Mouse (Mus musculus) liver, adult 2 months (tissue): Measurements from ENCODE around the gene Zfand4.

ENCODE experiments used
- CTCF ChIP-seq: fragments of 200-500 bp; IDR thresholded peaks from 2 replicates; pipeline ENCODE4 v1.5.1; 2011; ENCODE audit warnings: low read depth, low read length, control low read depth
- POLR2A ChIP-seq: fragments of 200-500 bp; IDR thresholded peaks from 2 replicates; pipeline ENCODE4 v1.6.1; 2011; ENCODE audit warnings: low read length, control low read depth; ENCODE audit not compliant: insufficient read depth; ENCODE audit errors: extremely low read depth

DNA sequence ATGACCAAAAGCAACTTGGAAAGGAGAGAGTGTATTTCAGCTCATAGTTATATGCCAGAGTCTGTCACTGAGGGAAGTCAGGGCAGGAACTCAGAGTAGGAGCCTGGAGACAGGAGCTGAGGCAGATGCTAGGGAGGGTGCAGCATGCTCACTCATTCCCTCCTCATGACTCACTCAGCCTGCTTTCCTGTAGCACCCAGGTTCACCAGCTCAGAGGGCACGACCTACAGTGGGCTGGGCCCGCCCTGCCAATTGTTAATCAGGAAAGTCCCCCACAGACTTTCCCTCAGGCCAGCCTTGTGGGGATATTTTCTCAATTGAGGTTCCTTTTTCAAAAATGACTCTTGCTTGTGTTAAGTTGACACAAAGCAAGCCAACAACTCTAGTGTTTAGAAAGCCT, 23.7 kb upstream of the Zfand4 start:
- no peak for TF ChIP-seq CTCF
- no peak for TF ChIP-seq POLR2A
